Mouse (Mus musculus): ENCODE measurements around the gene Sec62. TPM values are rescaled to one million over a fixed set of nuclear protein-coding genes. Genes with fewer than 3 reads are reported as not detected.

The Sec62 gene
- total RNA-seq, 2 experiments from 2014 or later = 101 to 111 TPM

Other genes starting within 250 kb of the Sec62 start
- gene Mecom, start 244.9 kb upstream of the Sec62 start, total RNA-seq (2021) = 1 to 10 TPM; 5.2 to 6.0 TPM
- under 1 TPM; 0.57 to 0.72 TPM for gene Actrt3, start 192.9 kb upstream of the Sec62 start, total RNA-seq (2021)
- gene Mynn, start 190.8 kb upstream of the Sec62 start, total RNA-seq (2021) = 10 to 100 TPM; 15.5 to 17.3 TPM
- gene Lrriq4, start 148.4 kb upstream of the Sec62 start, total RNA-seq (2021) = not detected
- gene Lrrc34, start 145.0 kb upstream of the Sec62 start, total RNA-seq (2021) = under 1 TPM in 1 of 2 experiments, not detected in 1; 0.18 TPM
- not detected for gene Lrrc31, start 93.0 kb upstream of the Sec62 start, total RNA-seq (2021)
- gene Samd7, start 46.6 kb upstream of the Sec62 start, total RNA-seq (2021) = under 1 TPM in 1 of 2 experiments, not detected in 1; 0.11 TPM
- gene Gpr160, start 63.1 kb downstream of the Sec62 start, total RNA-seq (2021) = under 1 TPM; 0.22 to 0.53 TPM
- gene Phc3, start 176.5 kb downstream of the Sec62 start, total RNA-seq (2021) = 10 to 100 TPM; 33.0 to 36.2 TPM
- 10 to 100 TPM; 58.3 to 72.2 TPM for gene Prkci, start 202.9 kb downstream of the Sec62 start, total RNA-seq (2021)

All from left cerebral cortex, postnatal 14 days (tissue).